Comparison of ENCODE assay signal across 14 mouse cellular contexts in genomic region chr13:56315201-56315600, GRCm38 (mm10). TPM values are rescaled to one million over a fixed set of nuclear protein-coding genes. Genes with fewer than 3 reads are reported as not detected.
DNase-seq lines count a peak whose midpoint lies in the region; ATAC-seq and TF ChIP-seq lines count a peak whose summit lies in the region.
"Had no signal": no experiment of that assay in that cellular context is flagged by ENCODE, and none has a peak within 500 bp of the region (broad histone marks: within the 10 kb centered on the region; RNA-seq: fewer than 3 reads in every experiment).

No protein-coding gene starts in this region.

- H3K9me3 ChIP-seq in hindbrain, embryonic 15.5 days, result no peaks in the 10 kb centered on the region
- 0 out of 2 replicates have a peak, but pooled peaks cover 3% of the 10 kb centered on the region for H3K9me3 ChIP-seq in hindbrain, embryonic 11.5 days (ENCODE audit: control insufficient read depth, low read length)
- H3K9me3 ChIP-seq in embryonic facial prominence, embryonic 10.5 days, result peaks cover 8% of the 10 kb centered on the region; the same call in 1 of the 2 replicates
- H3K9me3 ChIP-seq in hindbrain, embryonic 16.5 days (ENCODE audit: control insufficient read depth, low read length), result no peaks in the 10 kb centered on the region
- no peaks in the 10 kb centered on the region for H3K9me3 ChIP-seq in midbrain, embryonic 15.5 days
- H3K9me3 ChIP-seq in liver, postnatal 0 days (ENCODE audit: low read length), result no peaks in the 10 kb centered on the region; the same call in 1 of the 2 replicates
- H3K9me3 ChIP-seq: liver, embryonic 15.5 days had no signal

- no peak overlapping the region for H3K4me3 ChIP-seq in hindbrain, embryonic 15.5 days
- H3K4me3 ChIP-seq in hindbrain, embryonic 11.5 days (ENCODE audit: low read depth, low read length), result no peak overlapping the region
- no peak overlapping the region for H3K4me3 ChIP-seq in embryonic facial prominence, embryonic 10.5 days
- H3K4me3 ChIP-seq in hindbrain, embryonic 16.5 days (ENCODE audit: low read length), result no peak overlapping the region
- H3K4me3 ChIP-seq in midbrain, embryonic 15.5 days, result no peak overlapping the region
- no peak overlapping the region for H3K4me3 ChIP-seq in liver, postnatal 0 days (ENCODE audit: low read depth, low read length)
- H3K4me3 ChIP-seq: heart, embryonic 15.5 days; left cerebral cortex, adult 2 months; liver, embryonic 15.5 days; megakaryocyte, embryonic 14.5 days had no signal

- 0 out of 2 replicates have a peak, but pooled peaks cover 3% of the 10 kb centered on the region for H3K4me1 ChIP-seq in hindbrain, embryonic 15.5 days (replicated peaks)
- H3K4me1 ChIP-seq in hindbrain, embryonic 11.5 days (replicated peaks; ENCODE audit: control insufficient read depth, insufficient read depth, low read length), result no peaks in the 10 kb centered on the region
- peaks cover 19% of the 10 kb centered on the region for H3K4me1 ChIP-seq in embryonic facial prominence, embryonic 10.5 days
- H3K4me1 ChIP-seq in hindbrain, embryonic 16.5 days (ENCODE audit: control insufficient read depth, insufficient read depth, low read depth, low read length), result no peaks in the 10 kb centered on the region
- peaks cover 12% of the 10 kb centered on the region; the same call in 1 of the 2 replicates for H3K4me1 ChIP-seq in midbrain, embryonic 15.5 days
- H3K4me1 ChIP-seq in liver, postnatal 0 days (ENCODE audit: insufficient read depth), result no peaks in the 10 kb centered on the region
- H3K4me1 ChIP-seq: liver, embryonic 15.5 days; megakaryocyte, embryonic 14.5 days had no signal

- H3K36me3 ChIP-seq in hindbrain, embryonic 15.5 days, result no peaks in the 10 kb centered on the region
- no peaks in the 10 kb centered on the region for H3K36me3 ChIP-seq in hindbrain, embryonic 11.5 days (ENCODE audit: control insufficient read depth, insufficient read depth, low read length)
- no peaks in the 10 kb centered on the region for H3K36me3 ChIP-seq in embryonic facial prominence, embryonic 10.5 days (replicated peaks)
- H3K36me3 ChIP-seq in hindbrain, embryonic 16.5 days (ENCODE audit: control insufficient read depth, insufficient read depth, low read length), result no peaks in the 10 kb centered on the region
- H3K36me3 ChIP-seq in midbrain, embryonic 15.5 days (replicated peaks), result no peaks in the 10 kb centered on the region
- no peaks in the 10 kb centered on the region for H3K36me3 ChIP-seq in liver, postnatal 0 days (replicated peaks; ENCODE audit: insufficient read depth, low read length)
- H3K36me3 ChIP-seq: heart, embryonic 15.5 days; liver, embryonic 15.5 days had no signal

- WGBS in hindbrain, embryonic 15.5 days, result 20% methylated on average over 3 of the region's 3 CpGs
- 26% methylated on average over 3 of the region's 3 CpGs for WGBS in hindbrain, embryonic 11.5 days
- 16% methylated on average over 3 of the region's 3 CpGs for WGBS in embryonic facial prominence, embryonic 10.5 days
- 29% methylated on average over 3 of the region's 3 CpGs for WGBS in hindbrain, embryonic 16.5 days
- 29% methylated on average over 3 of the region's 3 CpGs for WGBS in midbrain, embryonic 15.5 days
- 58% methylated on average over 3 of the region's 3 CpGs for WGBS in liver, postnatal 0 days (ENCODE audit: insufficient replicate concordance)

- no peak for TF ChIP-seq CTCF in liver, postnatal 0 days (IDR thresholded peaks at IDR 0.05; ENCODE audit: low read depth)

- H3K4me2 ChIP-seq in hindbrain, embryonic 15.5 days, result no peak overlapping the region
- H3K4me2 ChIP-seq in hindbrain, embryonic 11.5 days (replicated peaks; ENCODE audit: low read depth, low read length), result no peak overlapping the region
- H3K4me2 ChIP-seq in hindbrain, embryonic 16.5 days (ENCODE audit: low read length), result no peak overlapping the region
- no peak overlapping the region for H3K4me2 ChIP-seq in midbrain, embryonic 15.5 days
- no peak overlapping the region for H3K4me2 ChIP-seq in liver, postnatal 0 days (ENCODE audit: low read depth, low read length)
- H3K4me2 ChIP-seq: heart, embryonic 15.5 days; liver, embryonic 15.5 days had no signal

- no peaks in the 10 kb centered on the region for H3K27me3 ChIP-seq in hindbrain, embryonic 15.5 days
- no peaks in the 10 kb centered on the region for H3K27me3 ChIP-seq in hindbrain, embryonic 11.5 days (ENCODE audit: control insufficient read depth, insufficient read depth, low read length)
- H3K27me3 ChIP-seq in embryonic facial prominence, embryonic 10.5 days (replicated peaks; ENCODE audit: low read depth, poor library complexity, severe bottlenecking), result peaks cover 8% of the 10 kb centered on the region; the same call in 1 of the 2 replicates
- no peaks in the 10 kb centered on the region for H3K27me3 ChIP-seq in hindbrain, embryonic 16.5 days (replicated peaks; ENCODE audit: control insufficient read depth, insufficient read depth, low read length)
- H3K27me3 ChIP-seq in midbrain, embryonic 15.5 days (replicated peaks), result no peaks in the 10 kb centered on the region
- no peaks in the 10 kb centered on the region for H3K27me3 ChIP-seq in liver, postnatal 0 days (ENCODE audit: insufficient read depth, low read length)
- H3K27me3 ChIP-seq: heart, embryonic 15.5 days; liver, embryonic 15.5 days had no signal

- H3K27ac ChIP-seq in hindbrain, embryonic 15.5 days (replicated peaks), result no peak overlapping the region
- H3K27ac ChIP-seq in hindbrain, embryonic 11.5 days (ENCODE audit: low read depth, low read length), result no peak overlapping the region
- peak overlapping the region; percentile 73 for H3K27ac ChIP-seq in embryonic facial prominence, embryonic 10.5 days (replicated peaks)
- H3K27ac ChIP-seq in hindbrain, embryonic 16.5 days (ENCODE audit: low read depth, low read length), result no peak overlapping the region
- no peak overlapping the region for H3K27ac ChIP-seq in midbrain, embryonic 15.5 days
- no peak overlapping the region for H3K27ac ChIP-seq in liver, postnatal 0 days (ENCODE audit: low read depth)
- H3K27ac ChIP-seq: heart, embryonic 15.5 days; left cerebral cortex, adult 2 months; liver, embryonic 15.5 days had no signal

- ATAC-seq in hindbrain, embryonic 15.5 days (ENCODE audit: low FRiP score, low read depth), result 0 out of 2 replicates have a peak, but pooled peaks have one; percentile 23
- no peak for ATAC-seq in hindbrain, embryonic 11.5 days (ENCODE audit: low FRiP score)
- peak; percentile 61 for ATAC-seq in hindbrain, embryonic 16.5 days
- peak; percentile 60 for ATAC-seq in midbrain, embryonic 15.5 days (replicated peaks)
- no peak for ATAC-seq in liver, postnatal 0 days
- ATAC-seq: CD4-positive, CD25-positive, alpha-beta regulatory T cell, adult 4 months had no signal

- TF ChIP-seq EP300 in liver, postnatal 0 days (IDR thresholded peaks at IDR 0.05; ENCODE audit: low read depth), result no peak

- DNase-seq in hindbrain, embryonic 11.5 days (ENCODE audit: low spot score), result no peak
- DNase-seq in embryonic facial prominence, embryonic 10.5 days (ENCODE audit: low spot score), result peak; percentile 63
- no peak for DNase-seq in liver, postnatal 0 days
- no peak for DNase-seq in urinary bladder, postnatal 4 days (ENCODE audit: low spot score in 2 of 2)
- DNase-seq in spleen, postnatal 36 days (ENCODE audit: low spot score in 2 of 2), result no peak
- DNase-seq: kidney, adult 2 months had no signal

- no peak overlapping the region for H3K9ac ChIP-seq in hindbrain, embryonic 15.5 days
- H3K9ac ChIP-seq in hindbrain, embryonic 11.5 days (ENCODE audit: low read depth, low read length), result no peak overlapping the region
- H3K9ac ChIP-seq in hindbrain, embryonic 16.5 days (ENCODE audit: low read depth, low read length), result no peak overlapping the region
- no peak overlapping the region for H3K9ac ChIP-seq in midbrain, embryonic 15.5 days
- no peak overlapping the region for H3K9ac ChIP-seq in liver, postnatal 0 days (replicated peaks)
- H3K9ac ChIP-seq: heart, embryonic 15.5 days; liver, embryonic 15.5 days had no signal

RNA-seq across cellular contexts. Expression of gene Cxcl14, which starts 18.9 kb away (rescaled TPM):
- polyA plus RNA-seq in hindbrain, embryonic 15.5 days (2015; fragmentation: Nextera tagmentation; extraction: Ambion mirVana), result 6.2 and 19.7 TPM in 2 replicates
- 19.3 and 23.4 TPM in 2 replicates for polyA plus RNA-seq in hindbrain, embryonic 11.5 days (2014; fragmentation: Nextera tagmentation; extraction: Ambion mirVana)
- 23.8 and 40.2 TPM in 2 replicates for polyA plus RNA-seq in embryonic facial prominence, embryonic 10.5 days (2016; fragmentation: Nextera tagmentation; extraction: Ambion mirVana)
- 7.8 and 10.2 TPM in 2 replicates for polyA plus RNA-seq in hindbrain, embryonic 16.5 days (2015; fragmentation: Nextera tagmentation; extraction: Ambion mirVana)
- 16.4 and 22.7 TPM in 2 replicates for polyA plus RNA-seq in midbrain, embryonic 15.5 days (2015; fragmentation: Nextera tagmentation; extraction: Ambion mirVana)
- polyA plus RNA-seq in liver, postnatal 0 days (2015; fragmentation: Nextera tagmentation; extraction: Ambion mirVana), result 0.06 and 0.12 TPM in 2 replicates
- polyA plus RNA-seq: CD4-positive, CD25-positive, alpha-beta regulatory T cell, adult 4 months had no signal

Comparison
In these comparisons a context has a peak if more than half of its experiments do, and no peak if none do; other contexts are left out.
1. ATAC-seq: peak in hindbrain, embryonic 15.5 days (single experiment), hindbrain, embryonic 16.5 days (single experiment) and midbrain, embryonic 15.5 days (single experiment); none in hindbrain, embryonic 11.5 days (single experiment) and liver, postnatal 0 days (single experiment).